Mouse (Mus musculus) ES-E14 (cell line): Measurements from ENCODE around the gene Ppp2r2c. TPM values are rescaled to one million over a fixed set of nuclear protein-coding genes. Genes with fewer than 3 reads are reported as not detected.
A peak's percentile ranks its signal among the peaks of the same experiment; 100 is the strongest.

ENCODE experiments used
- DNase-seq: peaks from one replicate; pipeline ENCODE4 v3.0.0-alpha.2; 2013; ENCODE audit warnings: low read depth, low spot score
- H3K27ac ChIP-seq: 2 replicates; pipeline ENCODE4 v1.5.1; 2012; ENCODE audit warnings: low read depth, mild to moderate bottlenecking, low read length, moderate library complexity, mixed read lengths; ENCODE audit not compliant: poor library complexity, insufficient read depth, severe bottlenecking
- H3K36me3 ChIP-seq: 2 replicates; pipeline ENCODE4 v1.6.1; 2012; ENCODE audit warnings: mild to moderate bottlenecking, low read length, moderate library complexity, mixed read lengths; ENCODE audit not compliant: control insufficient read depth, poor library complexity, insufficient read depth, severe bottlenecking
- H3K4me1 ChIP-seq, 2 experiments: fragments of 150-350 bp in 1 of 2; sonication (generic) in 1 of 2; 2 replicates each; pipeline ENCODE4 v1.6.1; 2012; ENCODE audit warnings: low read length in 2 of 2, mild to moderate bottlenecking in 1 of 2, mixed read lengths in 1 of 2; ENCODE audit not compliant: control insufficient read depth in 2 of 2, insufficient read depth in 2 of 2, poor library complexity in 1 of 2
- H3K4me3 ChIP-seq, 2 experiments: fragments of 150-350 bp in 1 of 2; sonication (generic) in 1 of 2; 2 replicates each; pipeline ENCODE4 v1.5.1; 2012; ENCODE audit warnings: low read length in 2 of 2, low read depth in 1 of 2, mild to moderate bottlenecking in 1 of 2, mixed read lengths in 1 of 2; ENCODE audit not compliant: insufficient read depth in 1 of 2, poor library complexity in 1 of 2, severe bottlenecking in 1 of 2
- H3K9ac ChIP-seq: 2 replicates; pipeline ENCODE4 v1.6.1; 2012; ENCODE audit warnings: low read depth, mild to moderate bottlenecking, low read length, mixed read lengths; ENCODE audit not compliant: poor library complexity, insufficient read depth, severe bottlenecking
- H3K9me3 ChIP-seq: fragments of 150-350 bp; sonication (generic); 2 replicates; pipeline ENCODE4 v1.6.1; 2012; ENCODE audit warnings: low read depth, mild to moderate bottlenecking, low read length; ENCODE audit not compliant: control insufficient read depth, insufficient read depth
- CHD2 ChIP-seq: IDR thresholded peaks from 2 replicates; pipeline ENCODE4 v1.6.1; 2014; ENCODE audit warnings: mild to moderate bottlenecking, low read depth, low read length, inconsistent platforms
- HCFC1 ChIP-seq: IDR thresholded peaks from 2 replicates; pipeline ENCODE4 v1.6.1; 2012; ENCODE audit warnings: low read length, inconsistent platforms, borderline replicate concordance; ENCODE audit not compliant: insufficient read depth
- MAFK ChIP-seq: IDR thresholded peaks from 2 replicates; pipeline ENCODE4 v1.6.1; 2014; ENCODE audit warnings: mild to moderate bottlenecking, low read depth, low read length, inconsistent platforms; ENCODE audit not compliant: insufficient read depth
- ZC3H11A ChIP-seq: IDR thresholded peaks from 2 replicates; pipeline ENCODE4 v1.6.1; 2012; ENCODE audit warnings: low read depth, mild to moderate bottlenecking, inconsistent platforms, low read length, borderline replicate concordance
- ZNF384 ChIP-seq: IDR thresholded peaks from 2 replicates; pipeline ENCODE4 v1.6.1; 2012; ENCODE audit warnings: low read depth, low read length, inconsistent platforms
- in situ Hi-C, 2 experiments: fragments of 600-800 bp; cut with MboI; formaldehyde crosslinking; loops; one replicate each; pipeline ENCODE4 v1.15.1; 2025; ENCODE audit warnings: low sequenced_read_pairs in 2 of 2, inconsistent platforms in 1 of 2; ENCODE audit not compliant: unreplicated experiment in 2 of 2
- total RNA-seq: library from RNA; depleted of rRNA; stranded (reverse); fragments of 300-350 nt; gene quantifications from 2 replicates; pipeline ENCODE4 v1.2.3, GENCODE M21; 2012

The Ppp2r2c gene
- total RNA-seq, 1 experiment: 7.3 TPM

- in situ Hi-C loops: no loop called here
- H3K27ac ChIP-seq: no peak overlapping the region
- H3K4me1 ChIP-seq: peaks cover 0 to 2% of the 10 kb centered on the region in 2 experiments; a peak in 1 of 4 replicates
- no peak overlapping the region for H3K9ac ChIP-seq
- no peaks in the 10 kb centered on the region; the same call in 1 of the 2 replicates for H3K36me3 ChIP-seq
- H3K4me3 ChIP-seq: no peak overlapping the region
- TF ChIP-seq ZNF384: no peak
- no peak for TF ChIP-seq MAFK
- TF ChIP-seq HCFC1: no peak
- no peak for TF ChIP-seq ZC3H11A
- TF ChIP-seq CHD2: no peak
- no peaks in the 10 kb centered on the region for H3K9me3 ChIP-seq
- DNase-seq: no peak
Measured at GRCm38 (mm10) chr5:36979631-36980030, 111.3 kb downstream of the Ppp2r2c start.

- DNase-seq: no peak
- in situ Hi-C loops: no loop called here
- no peaks in the 10 kb centered on the region for H3K36me3 ChIP-seq
- H3K4me1 ChIP-seq: peaks cover 0 to 2% of the 10 kb centered on the region in 2 experiments; a peak in 1 of 4 replicates
- peak overlapping the region in 1 of 2 experiments; percentile 62; a peak in 2 of 4 replicates for H3K4me3 ChIP-seq
- H3K9me3 ChIP-seq: no peaks in the 10 kb centered on the region
- H3K9ac ChIP-seq: peak overlapping the region; percentile 65; the same call in 1 of the 2 replicates
- H3K27ac ChIP-seq: no peak overlapping the region
- TF ChIP-seq CHD2 (no peak), ZC3H11A (no peak), MAFK (no peak), ZNF384 (no peak), HCFC1 (no peak)
Measured at GRCm38 (mm10) chr5:36982271-36982670, 114.0 kb downstream of the Ppp2r2c start.

- H3K4me1 ChIP-seq: peaks cover 3 to 6% of the 10 kb centered on the region in 2 experiments; a peak in 1 of 4 replicates
- H3K36me3 ChIP-seq: no peaks in the 10 kb centered on the region
- no peak overlapping the region for H3K4me3 ChIP-seq
- no peak overlapping the region for H3K9ac ChIP-seq
- no peaks in the 10 kb centered on the region for H3K9me3 ChIP-seq
- in situ Hi-C loops: no loop called here
- TF ChIP-seq ZNF384 (no peak), HCFC1 (no peak), CHD2 (no peak), MAFK (no peak), ZC3H11A (no peak)
- DNase-seq: no peak
- H3K27ac ChIP-seq: no peak overlapping the region
Measured at GRCm38 (mm10) chr5:36986617-36987016, 118.3 kb downstream of the Ppp2r2c start.

GRCm38 (mm10) chr5:36988124-36988780 lies 119.9 kb downstream of the Ppp2r2c start:
- Histone ChIP-seq H3K9me3 (no peaks in the 10 kb centered on the region), H3K4me1 (peaks cover 3 to 4% of the 10 kb centered on the region in 2 experiments; a peak in 1 of 4 replicates), H3K36me3 (no peaks in the 10 kb centered on the region), H3K4me3 (peak overlapping the region; percentile 88 to 94), H3K27ac (no peak overlapping the region), H3K9ac (peak overlapping the region; percentile 77)
- no peak for TF ChIP-seq HCFC1
- in situ Hi-C loops: no loop called here
- no peak for DNase-seq
